Mouse (Mus musculus) cortical plate, adult 2 months (tissue): ENCODE data around the gene Lzts2. TPM values are rescaled to one million over a fixed set of nuclear protein-coding genes. Genes with fewer than 3 reads are reported as not detected.

Experiments
- H3K27ac ChIP-seq: fragments of 200-500 bp; 2 replicates; pipeline ENCODE4 v1.5.1; 2012; ENCODE audit warnings: low read length, control low read depth, inconsistent platforms; ENCODE audit not compliant: insufficient read depth
- H3K4me1 ChIP-seq: fragments of 200-500 bp; 2 replicates; pipeline ENCODE4 v1.6.1; 2011; ENCODE audit warnings: low read length; ENCODE audit not compliant: control insufficient read depth, insufficient read depth
- H3K4me3 ChIP-seq: fragments of 200-500 bp; 2 replicates; pipeline ENCODE4 v1.5.1; 2011; ENCODE audit warnings: mild to moderate bottlenecking, low read length, control low read depth; ENCODE audit not compliant: insufficient read depth
- CTCF ChIP-seq: fragments of 200-500 bp; IDR thresholded peaks from 2 replicates; pipeline ENCODE4 v1.5.1; 2011; ENCODE audit warnings: mild to moderate bottlenecking, control low read depth, low read length; ENCODE audit not compliant: insufficient read depth; ENCODE audit errors: extremely low read depth
- POLR2A ChIP-seq: fragments of 200-500 bp; IDR thresholded peaks from 2 replicates; pipeline ENCODE4 v1.6.1; 2011; ENCODE audit warnings: mild to moderate bottlenecking, low read length, control low read depth; ENCODE audit not compliant: insufficient read depth; ENCODE audit errors: extremely low read depth
- polyA plus RNA-seq: library from polyadenylated mRNA; depleted of rRNA; stranded (reverse); fragments of >200 nt; gene quantifications from 2 replicates; pipeline ENCODE4 v1.2.3, GENCODE M21; 2012

Lzts2 gene
- polyA plus RNA-seq, 1 experiment, result 39.3 TPM

DNA sequence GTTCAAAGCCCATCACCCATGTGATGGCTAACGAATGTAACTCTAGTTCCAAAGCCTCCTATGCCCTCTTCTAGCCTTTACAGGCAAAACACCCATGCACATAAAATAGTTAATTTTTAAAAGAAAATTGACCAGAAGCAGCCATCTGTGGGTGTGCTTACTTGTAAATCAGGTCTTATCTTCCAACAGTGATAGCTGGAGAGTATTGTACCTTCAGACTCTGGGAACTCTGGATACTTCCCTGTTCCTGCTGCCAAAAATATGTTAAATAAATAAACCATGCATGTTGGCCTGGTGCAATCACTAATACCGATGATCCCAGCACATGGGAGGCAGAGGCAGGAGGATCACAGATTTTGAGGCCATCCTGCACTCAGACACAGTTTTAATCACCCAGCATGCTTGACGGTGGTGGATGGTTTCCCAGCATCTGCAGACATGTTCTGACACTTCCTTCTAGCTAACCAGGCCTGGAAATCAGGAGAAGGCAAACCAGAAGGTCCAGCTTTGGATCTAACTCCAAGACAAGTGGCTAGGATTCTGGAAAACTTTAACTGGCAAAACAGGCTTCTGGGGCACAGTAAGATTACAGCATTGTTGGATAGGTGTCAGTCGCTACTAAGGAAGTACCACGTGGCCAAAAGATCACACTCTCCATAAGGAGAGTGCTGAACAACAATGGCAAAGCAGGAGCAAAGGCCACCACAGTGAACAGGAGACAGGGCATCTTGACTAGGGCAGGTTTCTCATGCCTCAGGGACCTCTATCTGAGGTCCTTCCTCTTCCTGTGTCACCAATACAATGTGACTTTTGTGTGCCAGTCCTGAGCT, 28.8 kb upstream of the Lzts2 start:
- peaks cover 5% of the 10 kb centered on the region; the same call in 1 of the 2 replicates for H3K4me1 ChIP-seq
- no peak for TF ChIP-seq POLR2A
- TF ChIP-seq CTCF, result no peak
- no peak overlapping the region for H3K27ac ChIP-seq
- no peak overlapping the region for H3K4me3 ChIP-seq

DNA sequence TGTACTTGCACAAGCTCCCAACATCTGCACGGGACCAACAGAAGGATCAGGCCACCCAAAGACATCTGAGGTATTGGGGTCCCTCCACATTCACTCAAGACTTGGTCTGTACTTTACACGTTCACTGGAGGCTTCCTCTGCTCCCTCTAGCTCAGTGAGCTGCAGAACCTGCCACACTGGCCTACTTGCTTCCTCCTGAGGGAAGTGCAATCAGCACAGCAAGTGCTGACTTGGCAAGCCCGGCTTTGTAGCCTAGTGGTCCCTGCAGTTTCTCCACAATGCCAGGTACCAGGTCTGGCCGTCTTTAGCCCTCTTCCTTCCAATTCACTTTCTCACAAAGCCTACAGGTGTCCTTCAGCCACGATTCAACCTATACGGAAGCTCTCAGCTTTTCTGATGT, 27.2 kb upstream of the Lzts2 start:
- TF ChIP-seq CTCF (no peak), POLR2A (no peak)
- Histone ChIP-seq H3K27ac (no peak overlapping the region), H3K4me1 (peaks cover 5% of the 10 kb centered on the region; the same call in 1 of the 2 replicates), H3K4me3 (no peak overlapping the region)

DNA sequence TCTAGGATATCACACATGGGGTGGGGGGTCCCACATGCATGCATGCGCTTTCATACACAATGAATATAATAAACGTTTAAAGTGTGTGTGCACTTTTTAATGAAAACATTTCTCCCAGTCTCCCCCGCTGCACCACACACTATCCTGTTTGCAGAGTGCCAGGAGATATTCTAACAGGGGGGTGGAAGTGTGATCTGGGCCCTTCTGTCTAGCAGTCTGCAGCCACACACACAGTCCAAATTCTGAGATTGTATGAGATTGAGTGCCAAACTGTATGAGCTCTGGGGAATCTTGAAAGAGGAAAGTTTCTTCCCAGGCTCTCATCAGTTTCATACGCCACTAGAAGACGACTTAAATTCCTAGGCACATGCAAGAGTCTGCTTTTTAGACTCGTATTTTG, 26.4 kb upstream of the Lzts2 start:
- TF ChIP-seq CTCF, result no peak
- TF ChIP-seq POLR2A, result no peak
- Histone ChIP-seq H3K4me3 (no peak overlapping the region), H3K4me1 (peaks cover 5% of the 10 kb centered on the region; the same call in 1 of the 2 replicates), H3K27ac (no peak overlapping the region)

DNA sequence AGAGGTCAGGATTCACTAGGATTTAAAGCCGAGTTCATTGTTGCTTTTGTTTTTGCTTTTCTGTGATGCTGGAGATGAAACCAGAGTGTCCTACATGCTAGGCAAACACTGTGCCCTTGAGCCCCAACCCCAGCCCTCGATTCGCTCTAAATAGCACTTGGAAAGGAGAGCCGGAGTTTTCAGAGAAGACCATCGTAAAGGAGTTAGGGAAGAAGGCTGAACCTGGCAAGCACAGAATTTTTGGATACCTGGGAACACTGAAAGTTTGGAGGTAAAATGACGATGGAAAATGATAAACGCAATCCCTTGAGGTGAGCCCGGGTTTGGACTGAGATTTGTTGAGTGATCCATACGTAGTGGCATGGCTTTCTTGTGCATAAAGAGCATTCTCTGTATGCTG, 25.9 kb upstream of the Lzts2 start:
- Histone ChIP-seq H3K27ac (no peak overlapping the region), H3K4me3 (peak overlapping the region; percentile 59), H3K4me1 (peaks cover 5% of the 10 kb centered on the region; the same call in 1 of the 2 replicates)
- TF ChIP-seq POLR2A, result no peak
- TF ChIP-seq CTCF, result no peak

DNA sequence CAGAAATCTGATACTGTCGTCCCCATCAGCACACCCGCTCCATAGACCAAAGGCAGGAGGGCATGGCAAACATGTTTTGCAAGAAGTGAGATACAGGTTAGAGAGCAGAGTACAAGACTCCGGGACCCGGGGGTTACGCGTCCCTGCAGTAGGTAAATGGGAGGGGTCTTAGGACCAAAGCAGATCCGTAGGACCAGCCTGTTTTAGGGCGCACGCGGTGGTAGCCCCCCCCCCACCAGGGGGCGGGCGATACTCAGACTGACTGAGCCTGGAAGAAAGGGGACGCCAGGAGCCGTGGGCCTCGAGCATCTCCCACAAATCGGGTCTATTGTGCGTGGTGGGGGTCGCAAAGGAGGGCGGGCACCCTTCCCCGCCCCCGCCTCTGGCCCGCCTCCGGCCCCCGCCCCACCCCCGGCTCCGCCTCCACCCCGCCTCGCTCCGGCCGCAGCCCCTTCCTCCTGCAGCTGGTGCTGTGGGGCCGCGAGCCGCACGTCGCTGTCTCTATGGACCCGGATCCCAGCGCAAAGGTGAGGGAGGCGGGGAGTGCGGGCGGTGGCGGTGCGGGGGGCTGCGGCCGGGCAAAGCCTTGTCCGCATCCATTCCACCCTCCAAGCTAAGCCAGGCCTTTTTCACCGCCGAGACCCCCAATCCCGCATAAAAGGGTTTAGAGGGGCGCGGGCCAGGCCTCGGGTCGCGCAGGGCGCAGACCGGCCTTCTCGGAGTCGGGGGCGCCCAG, 25.2 kb upstream of the Lzts2 start, which contains the start of gene Sema4g:
Sema4g (plus strand) TSS at position 271 of the 736 bp plus-strand sequence.
- H3K4me3 ChIP-seq, result peak within 1 kb of the TSS; percentile 59
- no peak for TF ChIP-seq CTCF
- no peak for TF ChIP-seq POLR2A
- H3K27ac ChIP-seq, result no peak within 1 kb of the TSS
- H3K4me1 ChIP-seq, result peaks cover 5% of the 10 kb centered on the region; the same call in 1 of the 2 replicates

DNA sequence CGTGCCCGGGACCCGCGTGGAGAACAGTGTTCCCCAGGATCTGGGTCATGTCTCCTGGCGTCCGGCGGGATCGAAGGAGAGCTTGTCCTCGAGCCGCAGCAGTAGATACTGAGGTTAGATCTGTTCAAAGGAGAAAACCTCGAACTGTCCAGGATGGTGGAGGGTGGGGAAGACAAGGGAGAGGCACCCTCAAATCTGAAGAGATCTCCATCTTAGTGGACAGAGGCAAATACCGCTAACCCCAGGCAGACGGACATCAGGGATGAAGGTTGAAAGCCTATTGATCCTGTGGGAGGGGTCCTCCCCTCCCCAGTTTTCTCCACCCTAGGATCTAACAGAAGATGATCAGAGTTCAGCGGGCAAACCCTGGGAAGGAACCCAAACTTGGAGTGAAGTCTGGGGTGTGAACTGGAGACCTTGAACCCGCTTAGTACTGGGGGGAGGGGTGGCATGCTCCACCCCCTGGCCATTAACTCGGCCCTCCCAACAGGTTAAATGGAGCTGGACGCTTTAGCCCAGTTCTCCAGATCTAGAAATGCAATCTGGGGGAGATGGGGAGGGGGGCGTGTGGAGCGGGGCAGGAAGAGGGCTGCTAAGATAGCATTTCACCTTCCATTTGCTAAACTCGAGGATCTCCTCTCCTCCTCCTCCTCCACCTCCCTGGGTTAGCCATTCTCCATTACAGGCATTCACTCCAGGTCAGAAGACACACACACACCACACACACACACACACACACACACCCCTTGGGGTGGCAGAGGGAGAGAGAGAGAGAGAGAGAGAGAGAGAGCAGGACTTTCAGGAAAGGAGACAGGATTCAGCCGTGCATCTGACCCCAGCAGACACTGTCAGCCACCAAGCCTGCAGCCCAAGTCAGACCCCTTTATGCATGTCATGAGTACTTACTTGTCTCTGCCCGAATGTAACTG, 24.4 kb upstream of the Lzts2 start:
- Histone ChIP-seq H3K4me1 (peaks cover 5% of the 10 kb centered on the region; the same call in 1 of the 2 replicates), H3K4me3 (peak overlapping the region; percentile 59), H3K27ac (no peak overlapping the region)
- no peak for TF ChIP-seq CTCF
- no peak for TF ChIP-seq POLR2A

DNA sequence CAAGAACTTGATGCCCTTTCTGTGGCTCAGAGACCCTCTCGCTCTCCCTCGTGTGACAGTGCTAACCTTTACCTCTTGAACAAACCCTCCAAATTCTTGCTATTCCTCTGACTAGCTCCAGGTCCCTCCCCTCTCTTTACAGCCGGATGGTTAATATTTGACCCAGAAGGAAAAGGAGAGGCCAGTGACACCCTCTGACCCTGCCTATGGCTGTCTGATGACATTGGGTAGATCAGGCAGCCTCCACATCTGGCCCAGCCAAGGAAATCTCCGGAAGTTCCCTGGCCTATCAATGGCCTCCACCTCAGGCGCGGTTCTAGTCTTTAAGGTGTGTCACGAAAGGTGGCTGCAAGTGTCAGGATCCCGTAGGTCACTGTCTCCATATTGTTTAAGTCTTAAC, 23.2 kb upstream of the Lzts2 start:
- Histone ChIP-seq H3K27ac (no peak overlapping the region), H3K4me1 (peaks cover 5% of the 10 kb centered on the region; the same call in 1 of the 2 replicates), H3K4me3 (no peak overlapping the region)
- no peak for TF ChIP-seq CTCF
- TF ChIP-seq POLR2A, result no peak

DNA sequence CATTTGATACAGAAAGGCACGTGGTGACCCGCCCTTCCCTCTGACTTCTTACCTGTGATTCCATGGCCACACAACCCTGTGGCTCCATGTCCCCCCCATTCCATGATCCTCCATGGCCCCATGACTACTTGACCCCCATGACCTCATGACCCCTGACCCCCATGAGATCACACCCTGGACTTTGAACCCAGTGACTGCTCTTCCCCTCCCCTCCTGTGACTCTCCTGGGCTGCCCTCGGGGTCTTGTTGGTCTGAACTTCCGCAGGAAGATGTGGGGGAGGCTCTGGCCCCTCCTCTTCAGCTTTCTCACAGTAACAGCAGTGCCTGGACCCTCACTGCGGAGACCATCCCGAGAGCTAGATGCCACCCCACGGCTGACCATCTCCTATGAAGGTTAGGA, 22.0 kb upstream of the Lzts2 start:
- TF ChIP-seq CTCF (no peak), POLR2A (no peak)
- Histone ChIP-seq H3K4me1 (peaks cover 5% of the 10 kb centered on the region; the same call in 1 of the 2 replicates), H3K4me3 (no peak overlapping the region), H3K27ac (no peak overlapping the region)

DNA sequence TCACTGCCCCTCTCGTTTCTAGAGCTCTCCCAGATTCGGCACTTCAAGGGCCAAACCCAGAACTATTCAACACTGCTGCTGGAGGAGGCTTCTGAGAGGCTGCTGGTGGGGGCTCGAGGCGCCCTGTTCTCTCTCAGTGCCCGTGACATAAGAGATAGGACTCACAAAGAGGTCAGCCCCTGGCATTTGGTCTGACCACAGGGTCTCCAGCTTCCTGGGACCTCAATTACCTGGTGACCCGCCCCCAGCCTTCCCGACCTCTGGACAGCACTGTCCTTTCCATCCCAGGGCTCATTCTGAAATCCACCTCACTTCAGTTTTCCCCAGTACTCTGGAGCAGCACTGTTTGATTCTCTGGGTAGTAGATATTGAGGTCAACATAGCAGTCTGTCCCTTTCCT, 21.5 kb upstream of the Lzts2 start:
- no peak overlapping the region for H3K4me3 ChIP-seq
- no peak for TF ChIP-seq POLR2A
- TF ChIP-seq CTCF, result no peak
- H3K27ac ChIP-seq, result no peak overlapping the region
- peaks cover 5% of the 10 kb centered on the region; the same call in 1 of the 2 replicates for H3K4me1 ChIP-seq
